Mouse (Mus musculus): ENCODE results near the gene Ccdc34. TPM values are rescaled to one million over a fixed set of nuclear protein-coding genes. Genes with fewer than 3 reads are reported as not detected.

Gene Ccdc34
- polyA plus RNA-seq, 1 experiment, result 16.2 TPM

DNA sequence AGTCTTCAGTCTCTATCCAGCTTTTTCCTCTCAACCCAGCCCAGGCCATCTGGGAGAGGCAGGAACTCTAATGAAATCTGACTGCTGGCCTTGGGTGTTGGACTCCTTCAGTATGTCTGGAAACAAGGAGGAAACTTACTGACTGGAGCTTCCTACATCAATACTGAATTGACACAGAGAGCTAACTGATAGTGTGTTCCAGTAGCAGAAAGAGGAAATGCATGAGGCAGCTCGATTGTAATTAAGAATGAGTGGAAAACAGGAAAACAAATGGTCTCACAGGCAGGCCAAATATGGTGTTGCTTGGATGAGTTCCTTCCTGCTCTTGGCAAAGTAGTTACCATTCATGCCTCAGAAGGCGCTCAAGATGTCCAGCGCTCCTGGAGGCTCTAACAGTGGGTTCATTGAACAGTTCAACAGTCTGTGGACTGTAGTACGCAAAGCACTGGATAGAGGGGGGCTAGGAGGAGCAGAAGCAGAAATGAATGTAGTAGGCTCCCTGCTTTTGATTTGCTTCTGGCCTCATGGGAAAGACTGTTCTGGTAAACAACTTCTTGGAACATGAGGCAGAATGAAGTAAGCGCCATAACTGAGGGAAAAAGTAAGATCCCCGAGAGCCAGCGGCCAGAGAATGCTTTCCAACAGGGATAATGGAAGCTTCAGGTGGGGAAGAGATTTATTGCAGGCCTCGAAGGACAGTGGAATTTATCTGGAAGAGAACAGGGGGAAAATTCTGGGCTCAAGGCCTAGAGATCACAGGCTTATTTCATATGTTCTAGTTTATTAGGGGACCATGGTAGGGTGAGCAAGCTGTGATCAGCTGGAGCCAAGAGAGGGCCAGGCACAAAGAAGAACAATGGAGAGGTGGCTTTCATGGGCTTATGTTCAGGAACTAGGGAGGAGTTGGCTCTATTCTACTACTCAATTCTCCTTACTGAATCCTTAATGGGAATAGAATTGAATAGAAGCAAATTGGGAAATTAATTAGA, 193.2 kb downstream of the Ccdc34 start:
- TF ChIP-seq POLR2A (IDR thresholded peaks at IDR 0.05; ENCODE audit: control insufficient read depth, low read depth, low read length) (no peak), CTCF (IDR thresholded peaks at IDR 0.05; ENCODE audit: control insufficient read depth, insufficient read depth, insufficient replicate concordance, low read depth, low read length) (no peak)
- no peaks in the 10 kb centered on the region for H3K27me3 ChIP-seq (ENCODE audit: control insufficient read depth, insufficient read depth, low read length)
- H3K4me3 ChIP-seq (ENCODE audit: control insufficient read depth, low read depth, low read length), result no peak overlapping the region
- no peak overlapping the region for H3K27ac ChIP-seq (ENCODE audit: control insufficient read depth, insufficient read depth, low read depth, low read length)
- H3K4me1 ChIP-seq (ENCODE audit: control insufficient read depth, insufficient read depth, low read length), result no peaks in the 10 kb centered on the region
- H3K36me3 ChIP-seq (ENCODE audit: control insufficient read depth, insufficient read depth, low read length), result no peaks in the 10 kb centered on the region

DNA sequence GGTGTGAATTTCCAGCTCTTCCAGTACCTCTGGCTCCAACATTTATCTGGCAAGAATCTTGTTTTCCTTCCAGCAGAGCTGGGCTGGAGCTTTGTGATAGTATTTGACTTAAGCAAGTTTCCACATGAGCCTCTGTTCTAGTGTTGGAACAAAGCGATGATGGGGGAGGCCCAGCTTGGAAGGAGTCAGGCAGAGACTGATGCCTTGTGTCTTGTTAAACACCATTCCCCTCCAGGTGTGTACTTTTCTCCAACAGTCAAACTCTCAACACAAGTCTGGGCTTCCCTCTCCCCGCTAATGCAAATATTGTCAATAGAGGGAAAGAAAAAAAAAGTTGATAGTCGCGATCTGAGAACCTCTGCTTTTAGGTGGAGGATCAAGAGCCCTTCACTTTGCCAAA, 196.7 kb downstream of the Ccdc34 start:
- H3K4me3 ChIP-seq (ENCODE audit: control insufficient read depth, low read depth, low read length), result no peak overlapping the region
- H3K4me1 ChIP-seq (ENCODE audit: control insufficient read depth, insufficient read depth, low read length), result no peaks in the 10 kb centered on the region
- TF ChIP-seq POLR2A (IDR thresholded peaks at IDR 0.05; ENCODE audit: control insufficient read depth, low read depth, low read length) (no peak), CTCF (IDR thresholded peaks at IDR 0.05; ENCODE audit: control insufficient read depth, insufficient read depth, insufficient replicate concordance, low read depth, low read length) (no peak)
- H3K27me3 ChIP-seq (ENCODE audit: control insufficient read depth, insufficient read depth, low read length), result no peaks in the 10 kb centered on the region
- H3K36me3 ChIP-seq (ENCODE audit: control insufficient read depth, insufficient read depth, low read length), result no peaks in the 10 kb centered on the region
- no peak overlapping the region for H3K27ac ChIP-seq (ENCODE audit: control insufficient read depth, insufficient read depth, low read depth, low read length)

DNA sequence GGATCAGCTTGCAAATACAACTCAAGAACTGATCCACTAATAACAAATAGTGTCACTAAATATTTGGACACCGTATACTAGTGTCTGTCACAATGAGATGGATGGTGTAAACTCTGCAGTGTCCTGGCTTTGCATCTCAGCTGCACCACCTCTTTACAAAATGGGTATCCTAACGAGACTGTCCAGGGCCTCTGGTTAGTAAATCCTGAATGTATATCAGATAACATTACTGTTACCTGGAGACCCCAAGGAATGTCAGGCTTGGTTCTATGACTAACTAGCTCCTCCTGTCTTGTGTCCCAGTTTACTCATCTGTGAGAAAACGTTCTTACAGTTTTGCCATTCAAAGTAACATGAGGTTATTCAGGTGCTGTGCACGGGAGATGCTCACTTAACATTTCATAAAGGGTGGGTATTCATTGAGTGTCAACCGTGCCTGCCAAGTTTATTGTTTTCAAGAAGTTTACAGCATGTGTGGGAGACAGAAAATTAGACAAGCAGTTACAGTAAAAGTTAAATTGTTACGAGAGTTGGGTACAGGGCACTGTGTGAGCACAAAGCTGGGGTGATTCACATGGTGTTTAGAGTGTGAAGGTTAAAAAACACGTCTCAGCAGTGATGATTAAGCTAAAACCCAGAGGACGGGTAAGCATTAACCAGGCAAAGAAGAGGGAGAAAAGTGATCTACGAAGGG, 197.5 kb downstream of the Ccdc34 start:
- H3K27me3 ChIP-seq (ENCODE audit: control insufficient read depth, insufficient read depth, low read length), result no peaks in the 10 kb centered on the region
- H3K4me3 ChIP-seq (ENCODE audit: control insufficient read depth, low read depth, low read length), result no peak overlapping the region
- H3K4me1 ChIP-seq (ENCODE audit: control insufficient read depth, insufficient read depth, low read length), result no peaks in the 10 kb centered on the region
- TF ChIP-seq POLR2A (IDR thresholded peaks at IDR 0.05; ENCODE audit: control insufficient read depth, low read depth, low read length) (no peak), CTCF (IDR thresholded peaks at IDR 0.05; ENCODE audit: control insufficient read depth, insufficient read depth, insufficient replicate concordance, low read depth, low read length) (no peak)
- H3K36me3 ChIP-seq (ENCODE audit: control insufficient read depth, insufficient read depth, low read length), result no peaks in the 10 kb centered on the region
- no peak overlapping the region for H3K27ac ChIP-seq (ENCODE audit: control insufficient read depth, insufficient read depth, low read depth, low read length)

DNA sequence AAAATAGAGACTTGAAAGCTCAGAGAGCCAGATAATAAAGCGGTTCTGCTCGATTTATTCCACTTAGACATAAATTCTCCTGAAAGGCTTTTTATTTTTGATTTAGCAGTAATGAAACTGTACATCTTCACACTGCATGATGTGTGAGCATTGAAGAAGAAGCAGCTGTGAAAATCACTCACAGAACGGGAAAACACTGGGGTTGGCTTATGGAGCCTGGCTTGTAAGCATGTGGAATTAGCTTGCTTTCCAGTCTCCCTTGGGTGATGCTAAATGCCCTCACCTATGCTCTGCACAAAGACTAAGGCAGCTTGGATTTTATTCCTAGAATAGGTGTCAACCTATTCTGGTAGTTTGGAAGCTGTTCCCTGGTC, 198.1 kb downstream of the Ccdc34 start:
- H3K27ac ChIP-seq (ENCODE audit: control insufficient read depth, insufficient read depth, low read depth, low read length), result no peak overlapping the region
- no peak for TF ChIP-seq POLR2A (IDR thresholded peaks at IDR 0.05; ENCODE audit: control insufficient read depth, low read depth, low read length)
- H3K4me3 ChIP-seq (ENCODE audit: control insufficient read depth, low read depth, low read length), result no peak overlapping the region
- no peaks in the 10 kb centered on the region for H3K36me3 ChIP-seq (ENCODE audit: control insufficient read depth, insufficient read depth, low read length)
- H3K4me1 ChIP-seq (ENCODE audit: control insufficient read depth, insufficient read depth, low read length), result no peaks in the 10 kb centered on the region
- no peaks in the 10 kb centered on the region for H3K27me3 ChIP-seq (ENCODE audit: control insufficient read depth, insufficient read depth, low read length)

DNA sequence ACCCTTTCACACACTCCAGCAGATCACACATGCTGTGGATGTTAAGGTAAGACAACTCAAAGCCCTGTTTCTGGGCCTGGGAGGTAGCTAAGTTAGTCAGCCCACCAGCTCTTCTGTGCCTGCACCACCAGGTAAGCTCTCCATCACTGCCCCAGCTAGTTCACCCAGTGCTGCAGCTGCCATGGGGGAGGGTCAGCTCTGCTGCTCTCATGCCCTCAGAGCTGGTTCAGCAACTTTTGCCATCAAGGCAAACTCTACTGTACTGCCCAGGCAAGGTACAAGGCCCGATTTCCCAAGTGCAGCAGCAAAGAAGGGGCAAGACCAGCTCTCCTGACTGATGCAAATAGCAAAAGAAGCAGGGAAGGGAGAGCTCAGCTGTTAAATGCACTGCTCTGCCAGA, 202.9 kb downstream of the Ccdc34 start:
- Histone ChIP-seq H3K36me3 (ENCODE audit: control insufficient read depth, insufficient read depth, low read length) (no peaks in the 10 kb centered on the region), H3K27me3 (ENCODE audit: control insufficient read depth, insufficient read depth, low read length) (no peaks in the 10 kb centered on the region), H3K27ac (ENCODE audit: control insufficient read depth, insufficient read depth, low read depth, low read length) (no peak overlapping the region), H3K4me1 (ENCODE audit: control insufficient read depth, insufficient read depth, low read length) (no peaks in the 10 kb centered on the region), H3K4me3 (ENCODE audit: control insufficient read depth, low read depth, low read length) (no peak overlapping the region)
- TF ChIP-seq CTCF (IDR thresholded peaks at IDR 0.05; ENCODE audit: control insufficient read depth, insufficient read depth, insufficient replicate concordance, low read depth, low read length) (no peak), POLR2A (IDR thresholded peaks at IDR 0.05; ENCODE audit: control insufficient read depth, low read depth, low read length) (no peak)

DNA sequence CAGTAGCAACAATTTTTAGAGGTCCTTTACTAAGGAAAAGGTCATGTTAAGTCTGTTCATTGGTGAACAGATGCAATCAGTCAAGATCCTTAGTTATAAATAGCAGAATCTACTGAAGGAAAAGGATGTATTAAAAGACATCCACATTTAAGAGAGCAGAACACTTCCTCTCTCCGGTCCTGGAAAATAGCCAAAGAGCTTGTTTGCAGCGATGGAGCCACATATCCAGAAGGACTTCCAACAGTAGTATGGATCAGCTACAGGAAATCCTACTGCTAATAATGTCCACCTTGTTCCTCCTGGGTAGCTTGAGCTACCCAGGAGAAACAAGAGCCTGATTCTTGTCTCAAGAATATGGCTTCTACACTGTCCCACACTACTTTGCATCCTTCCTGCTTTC, 205.2 kb downstream of the Ccdc34 start:
- Histone ChIP-seq H3K27ac (ENCODE audit: control insufficient read depth, insufficient read depth, low read depth, low read length) (no peak overlapping the region), H3K36me3 (ENCODE audit: control insufficient read depth, insufficient read depth, low read length) (no peaks in the 10 kb centered on the region), H3K4me1 (ENCODE audit: control insufficient read depth, insufficient read depth, low read length) (no peaks in the 10 kb centered on the region), H3K27me3 (ENCODE audit: control insufficient read depth, insufficient read depth, low read length) (no peaks in the 10 kb centered on the region), H3K4me3 (ENCODE audit: control insufficient read depth, low read depth, low read length) (no peak overlapping the region)
- no peak for TF ChIP-seq POLR2A (IDR thresholded peaks at IDR 0.05; ENCODE audit: control insufficient read depth, low read depth, low read length)
- TF ChIP-seq CTCF (IDR thresholded peaks at IDR 0.05; ENCODE audit: control insufficient read depth, insufficient read depth, insufficient replicate concordance, low read depth, low read length), result no peak

Other genes with a start within 250 kb of the Ccdc34 start
- 7.7 and 7.9 TPM in 2 replicates for gene Lin7c, start 127.0 kb upstream of the Ccdc34 start, polyA plus RNA-seq (2012; rRNA removed)
- 3.6 and 4.3 TPM in 2 replicates for gene Lgr4, start 100.2 kb upstream of the Ccdc34 start, polyA plus RNA-seq (2012; rRNA removed)

Measured in testis, adult 2 months (tissue).